Mouse (Mus musculus) urinary bladder, postnatal 25 days (tissue): ENCODE measurements at regions not wholly inside any gene's neighbourhood (a gene's known extent, or its start where the extent isn't known, plus 50 kb on each side); places are given as distances from the start of the nearest gene placed in this dataset.
A peak's percentile ranks its signal among the peaks of the same experiment; 100 is the strongest.

Source experiments
- DNase-seq: peaks from one replicate; pipeline ENCODE4 v3.0.0; 2022; ENCODE audit warnings: low spot score

DNA sequence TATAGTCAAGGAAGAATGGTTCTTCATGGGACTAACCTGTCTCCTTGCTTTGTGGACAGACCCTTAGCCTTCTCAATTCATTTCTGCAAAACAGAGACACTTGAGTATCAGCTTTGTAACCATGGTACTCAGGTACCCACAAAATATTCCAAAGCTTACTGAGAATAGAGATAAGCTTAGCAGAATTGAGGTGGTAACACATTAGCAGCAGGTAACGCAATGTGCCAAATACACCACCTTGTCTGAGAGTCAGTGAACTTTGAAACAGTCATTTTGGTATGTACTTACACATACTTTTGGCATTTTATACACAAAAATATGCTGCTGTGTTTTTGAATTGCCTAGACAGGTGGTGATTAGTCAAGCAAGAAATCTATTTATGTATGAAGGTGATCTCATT lies 69.8 kb upstream of the Slc6a14 start:
- no peak for DNase-seq

DNA sequence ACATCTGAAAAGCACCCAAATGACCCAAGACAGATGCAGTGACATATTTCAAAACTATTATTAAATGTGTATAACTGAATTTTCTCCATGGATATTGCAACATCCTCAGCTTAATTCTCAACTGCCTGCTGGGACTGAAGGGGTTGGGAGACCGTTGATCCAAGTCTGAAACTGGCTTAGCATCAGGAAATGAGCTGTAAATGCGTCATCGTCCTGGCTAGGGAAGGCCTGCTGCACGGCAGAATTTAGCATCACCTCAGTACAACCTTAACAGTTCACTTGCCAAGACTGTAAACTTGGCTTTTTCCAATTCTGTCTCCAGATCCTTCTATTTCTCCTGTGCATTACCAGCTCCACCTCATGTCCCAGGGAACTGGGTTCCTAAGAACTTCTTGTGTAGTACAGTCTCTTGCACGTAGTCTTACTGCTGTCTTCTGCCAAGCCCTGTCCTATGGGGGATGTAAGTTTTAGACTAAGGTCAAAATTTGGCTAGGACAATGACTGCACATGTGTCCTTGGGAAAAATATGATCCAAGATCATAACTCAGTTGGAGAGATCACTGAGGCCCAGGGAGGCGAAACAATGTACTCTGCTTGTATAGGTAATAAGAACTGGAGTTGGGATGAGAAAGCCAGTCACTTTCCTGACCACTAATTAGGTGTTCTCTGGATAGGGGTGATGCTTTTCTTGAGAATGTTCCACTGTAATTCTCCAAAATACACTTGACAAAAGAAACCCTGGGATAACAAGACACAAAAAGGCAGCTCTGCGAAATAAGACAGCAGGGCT lies 63.0 kb upstream of the Slc6a14 start:
- DNase-seq = peak; percentile 4
